Mouse (Mus musculus): ENCODE measurements around the gene Dis3l2. TPM values are rescaled to one million over a fixed set of nuclear protein-coding genes. Genes with fewer than 3 reads are reported as not detected.
A peak's percentile ranks its signal among the peaks of the same experiment; 100 is the strongest.

The Dis3l2 gene
- polyA plus RNA-seq, 1 experiment from 2014 or later, result 27.5 TPM

- Histone ChIP-seq H3K9ac (no peak overlapping the region), H3K36me3 (no peaks in the 10 kb centered on the region), H3K27me3 (no peaks in the 10 kb centered on the region), H3K9me3 (no peaks in the 10 kb centered on the region), H3K4me3 (no peak overlapping the region), H3K4me2 (no peak overlapping the region), H3K27ac (no peak overlapping the region), H3K4me1 (no peaks in the 10 kb centered on the region)
- no peak for ATAC-seq (ENCODE audit: borderline replicate concordance, extremely low read depth, low FRiP score, low TSS enrichment)
- WGBS, result 75% methylated on average over 2 of the region's 2 CpGs
These were observed 147.1 kb downstream of the Dis3l2 start for GRCm38 (mm10) chr1:86850754-86851153.

DNA sequence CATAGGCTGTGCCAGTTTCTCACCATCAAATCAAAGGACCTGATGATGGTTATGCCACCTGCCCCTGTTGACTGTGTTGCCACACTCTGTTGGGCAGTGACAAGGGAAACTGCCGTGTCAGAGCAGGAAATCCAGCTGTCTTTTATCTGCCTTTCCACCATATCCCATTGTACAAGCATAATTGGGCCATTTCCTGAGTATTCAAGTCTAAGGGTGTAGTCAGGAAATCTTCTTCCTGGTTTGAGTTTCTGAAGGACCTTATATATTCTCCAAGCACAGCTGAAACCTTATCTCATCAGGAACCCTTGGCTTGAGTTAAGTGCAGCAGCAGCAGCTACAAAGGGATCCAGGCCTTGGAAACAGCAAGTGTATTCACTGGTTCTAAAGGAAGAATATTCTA, 155.3 kb downstream of the Dis3l2 start:
- ATAC-seq (ENCODE audit: borderline replicate concordance, extremely low read depth, low FRiP score, low TSS enrichment), result no peak; the same call in 1 of the 2 replicates
- Histone ChIP-seq H3K27me3 (no peaks in the 10 kb centered on the region), H3K9me3 (no peaks in the 10 kb centered on the region), H3K4me3 (no peak overlapping the region), H3K4me1 (peaks cover 4% of the 10 kb centered on the region; the same call in 1 of the 2 replicates), H3K4me2 (no peak overlapping the region), H3K36me3 (peaks cover 6% of the 10 kb centered on the region; the same call in 1 of the 2 replicates), H3K27ac (no peak overlapping the region), H3K9ac (no peak overlapping the region)
- WGBS, result 48% methylated on average over 1 of the region's 1 CpGs

DNA sequence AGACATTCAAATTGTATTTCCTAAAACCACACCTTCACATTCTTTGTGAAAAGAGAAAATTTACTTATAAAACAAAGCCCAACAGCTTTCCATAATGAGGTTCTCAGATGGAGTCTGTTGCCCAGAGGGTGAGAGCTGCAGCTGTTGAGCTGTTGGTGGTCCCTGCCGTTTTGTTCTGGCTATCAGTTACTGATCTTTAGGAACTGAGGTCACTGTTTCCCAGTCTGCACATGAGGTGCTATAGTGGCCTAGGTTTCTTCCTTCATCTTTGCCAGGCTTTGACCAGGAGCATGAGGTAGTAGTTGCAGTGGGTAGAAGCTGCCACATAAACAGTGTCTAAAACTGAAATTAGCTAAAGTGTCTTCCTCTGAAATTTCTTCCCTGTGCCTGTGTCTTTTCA, 155.8 kb downstream of the Dis3l2 start:
- no peak overlapping the region for H3K4me3 ChIP-seq
- peaks cover 6% of the 10 kb centered on the region; the same call in 1 of the 2 replicates for H3K36me3 ChIP-seq
- H3K27ac ChIP-seq, result peak overlapping the region; percentile 49; the same call in 1 of the 2 replicates
- H3K4me1 ChIP-seq, result peaks cover 4% of the 10 kb centered on the region; the same call in 1 of the 2 replicates
- WGBS, result 36% methylated on average over 1 of the region's 1 CpGs
- H3K9me3 ChIP-seq, result no peaks in the 10 kb centered on the region
- H3K27me3 ChIP-seq, result no peaks in the 10 kb centered on the region
- no peak overlapping the region for H3K9ac ChIP-seq
- no peak overlapping the region for H3K4me2 ChIP-seq
- no peak for ATAC-seq (ENCODE audit: borderline replicate concordance, extremely low read depth, low FRiP score, low TSS enrichment)

- no peak overlapping the region for H3K4me2 ChIP-seq
- no peaks in the 10 kb centered on the region for H3K27me3 ChIP-seq
- H3K27ac ChIP-seq, result no peak overlapping the region
- no peaks in the 10 kb centered on the region for H3K9me3 ChIP-seq
- H3K9ac ChIP-seq, result no peak overlapping the region
- 34% methylated on average over 2 of the region's 2 CpGs for WGBS
- H3K36me3 ChIP-seq, result no peaks in the 10 kb centered on the region
- H3K4me1 ChIP-seq, result no peaks in the 10 kb centered on the region
- H3K4me3 ChIP-seq, result no peak overlapping the region
- ATAC-seq (ENCODE audit: borderline replicate concordance, extremely low read depth, low FRiP score, low TSS enrichment), result no peak
These were observed 170.1 kb downstream of the Dis3l2 start for GRCm38 (mm10) chr1:86873745-86874144.

DNA sequence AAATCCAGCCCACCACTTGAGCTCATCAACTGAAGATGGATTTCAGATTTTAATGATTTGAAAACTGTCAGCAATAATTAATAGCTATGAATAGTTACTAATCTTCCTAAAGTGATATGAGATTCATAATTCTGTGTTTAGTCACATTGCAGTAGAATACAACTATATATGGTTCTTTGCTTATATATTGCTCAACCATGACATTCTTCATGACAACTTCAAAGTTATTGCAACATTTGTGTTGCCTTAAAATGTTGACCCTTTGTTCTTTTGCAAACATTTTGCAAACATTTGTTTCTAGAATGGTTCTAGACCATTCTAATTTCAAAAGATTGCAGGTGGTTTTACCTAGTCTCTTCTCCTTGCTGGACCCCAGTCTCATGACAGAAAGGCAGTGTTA, 175.1 kb downstream of the Dis3l2 start:
- Histone ChIP-seq H3K9ac (no peak overlapping the region), H3K27ac (no peak overlapping the region), H3K4me1 (no peaks in the 10 kb centered on the region), H3K36me3 (no peaks in the 10 kb centered on the region), H3K27me3 (no peaks in the 10 kb centered on the region), H3K4me3 (no peak overlapping the region), H3K9me3 (no peaks in the 10 kb centered on the region), H3K4me2 (no peak overlapping the region)
- ATAC-seq (ENCODE audit: borderline replicate concordance, extremely low read depth, low FRiP score, low TSS enrichment), result no peak

DNA sequence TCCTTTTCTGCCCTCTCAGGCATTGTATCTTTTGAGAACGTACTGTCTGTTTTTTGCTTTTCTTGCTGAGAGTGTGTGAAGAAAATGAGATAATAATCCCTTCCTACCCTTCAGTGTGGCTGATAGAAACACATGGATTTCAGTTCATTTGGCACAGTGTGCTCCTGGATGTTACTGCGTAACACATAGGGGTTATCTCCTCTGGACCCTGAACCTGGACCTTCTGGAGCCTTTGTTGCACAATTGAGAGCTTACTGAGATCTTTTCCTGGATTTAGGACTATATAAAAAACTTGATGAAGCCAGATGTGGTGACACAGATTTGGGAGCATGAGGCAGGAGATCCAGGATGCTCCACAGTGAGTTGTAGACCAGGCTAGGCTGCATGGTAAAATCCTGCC, 175.9 kb downstream of the Dis3l2 start:
- H3K4me3 ChIP-seq, result no peak overlapping the region
- H3K9ac ChIP-seq, result no peak overlapping the region
- no peaks in the 10 kb centered on the region for H3K27me3 ChIP-seq
- H3K36me3 ChIP-seq, result no peaks in the 10 kb centered on the region
- H3K4me1 ChIP-seq, result no peaks in the 10 kb centered on the region
- H3K27ac ChIP-seq, result no peak overlapping the region
- no peak overlapping the region for H3K4me2 ChIP-seq
- ATAC-seq (ENCODE audit: borderline replicate concordance, extremely low read depth, low FRiP score, low TSS enrichment), result no peak
- 77% methylated on average over 2 of the region's 2 CpGs for WGBS
- H3K9me3 ChIP-seq, result no peaks in the 10 kb centered on the region

GRCm38 (mm10) chr1:86887060-86887459, 183.5 kb downstream of the Dis3l2 start:
- no peak for ATAC-seq (ENCODE audit: borderline replicate concordance, extremely low read depth, low FRiP score, low TSS enrichment)
- no peak overlapping the region for H3K9ac ChIP-seq
- WGBS, result 97% methylated on average over 1 of the region's 1 CpGs
- no peak overlapping the region for H3K4me2 ChIP-seq
- H3K36me3 ChIP-seq, result no peaks in the 10 kb centered on the region
- H3K27ac ChIP-seq, result no peak overlapping the region
- H3K9me3 ChIP-seq, result no peaks in the 10 kb centered on the region
- H3K4me1 ChIP-seq, result no peaks in the 10 kb centered on the region
- H3K27me3 ChIP-seq, result no peaks in the 10 kb centered on the region
- no peak overlapping the region for H3K4me3 ChIP-seq

DNA sequence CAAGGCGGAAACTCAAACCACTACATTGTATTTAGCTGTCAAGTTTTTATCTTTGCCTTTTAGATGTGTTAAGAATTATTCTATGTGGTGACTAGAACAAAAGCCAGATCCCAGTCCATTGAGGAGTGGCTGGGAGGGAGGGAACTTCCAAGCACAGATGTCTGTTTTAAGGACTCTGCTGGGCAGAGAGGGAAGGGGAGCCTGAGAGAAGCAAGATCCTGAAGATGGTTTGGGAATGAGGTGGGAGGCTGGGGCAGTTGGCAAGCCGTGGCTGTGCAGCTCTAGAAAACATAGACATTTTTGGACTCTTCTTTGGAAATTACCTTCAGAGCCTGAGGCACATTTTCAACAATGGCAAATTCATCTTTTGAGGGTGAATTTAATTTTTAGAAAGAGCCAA, 208.9 kb downstream of the Dis3l2 start:
- H3K27ac ChIP-seq, result no peak overlapping the region
- 79% methylated on average over 2 of the region's 2 CpGs for WGBS
- H3K4me3 ChIP-seq, result no peak overlapping the region
- no peak overlapping the region for H3K4me2 ChIP-seq
- ATAC-seq (ENCODE audit: borderline replicate concordance, extremely low read depth, low FRiP score, low TSS enrichment), result no peak
- no peaks in the 10 kb centered on the region for H3K27me3 ChIP-seq
- no peak overlapping the region for H3K9ac ChIP-seq
- no peaks in the 10 kb centered on the region for H3K36me3 ChIP-seq
- H3K9me3 ChIP-seq, result no peaks in the 10 kb centered on the region
- H3K4me1 ChIP-seq, result peaks cover 6% of the 10 kb centered on the region; the same call in 1 of the 2 replicates

GRCm38 (mm10) chr1:86913896-86914295, 210.3 kb downstream of the Dis3l2 start:
- no peaks in the 10 kb centered on the region for H3K36me3 ChIP-seq
- ATAC-seq (ENCODE audit: borderline replicate concordance, extremely low read depth, low FRiP score, low TSS enrichment), result no peak
- WGBS, result 70% methylated on average over 3 of the region's 3 CpGs
- no peak overlapping the region for H3K4me2 ChIP-seq
- no peak overlapping the region for H3K9ac ChIP-seq
- H3K4me3 ChIP-seq, result no peak overlapping the region
- H3K27me3 ChIP-seq, result no peaks in the 10 kb centered on the region
- peaks cover 6% of the 10 kb centered on the region; the same call in 1 of the 2 replicates for H3K4me1 ChIP-seq
- H3K27ac ChIP-seq, result no peak overlapping the region
- H3K9me3 ChIP-seq, result no peaks in the 10 kb centered on the region

DNA sequence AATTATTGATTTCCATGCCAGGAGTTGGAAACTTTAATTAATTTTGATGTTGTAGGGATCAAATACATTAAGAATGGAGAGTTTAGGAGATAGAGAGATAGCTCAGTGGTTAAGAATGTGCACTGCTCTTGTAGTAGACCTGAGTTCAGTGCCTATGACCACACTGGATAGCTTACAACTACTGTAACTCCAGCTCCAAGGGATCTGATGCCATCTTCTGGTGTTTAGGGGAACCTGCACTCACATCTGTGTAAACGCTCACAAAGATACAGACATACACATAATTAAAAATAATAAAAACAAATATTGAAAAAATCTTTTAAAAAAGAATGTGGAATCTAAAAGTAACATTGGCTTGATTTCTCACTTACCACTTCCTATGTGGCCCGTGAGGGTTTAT, 211.1 kb downstream of the Dis3l2 start:
- Histone ChIP-seq H3K36me3 (no peaks in the 10 kb centered on the region), H3K4me1 (peaks cover 6% of the 10 kb centered on the region; the same call in 1 of the 2 replicates), H3K9ac (no peak overlapping the region), H3K9me3 (no peaks in the 10 kb centered on the region), H3K27ac (no peak overlapping the region), H3K4me3 (no peak overlapping the region), H3K27me3 (no peaks in the 10 kb centered on the region), H3K4me2 (no peak overlapping the region)
- no peak for ATAC-seq (ENCODE audit: borderline replicate concordance, extremely low read depth, low FRiP score, low TSS enrichment)
- 86% methylated on average over 2 of the region's 2 CpGs for WGBS

DNA sequence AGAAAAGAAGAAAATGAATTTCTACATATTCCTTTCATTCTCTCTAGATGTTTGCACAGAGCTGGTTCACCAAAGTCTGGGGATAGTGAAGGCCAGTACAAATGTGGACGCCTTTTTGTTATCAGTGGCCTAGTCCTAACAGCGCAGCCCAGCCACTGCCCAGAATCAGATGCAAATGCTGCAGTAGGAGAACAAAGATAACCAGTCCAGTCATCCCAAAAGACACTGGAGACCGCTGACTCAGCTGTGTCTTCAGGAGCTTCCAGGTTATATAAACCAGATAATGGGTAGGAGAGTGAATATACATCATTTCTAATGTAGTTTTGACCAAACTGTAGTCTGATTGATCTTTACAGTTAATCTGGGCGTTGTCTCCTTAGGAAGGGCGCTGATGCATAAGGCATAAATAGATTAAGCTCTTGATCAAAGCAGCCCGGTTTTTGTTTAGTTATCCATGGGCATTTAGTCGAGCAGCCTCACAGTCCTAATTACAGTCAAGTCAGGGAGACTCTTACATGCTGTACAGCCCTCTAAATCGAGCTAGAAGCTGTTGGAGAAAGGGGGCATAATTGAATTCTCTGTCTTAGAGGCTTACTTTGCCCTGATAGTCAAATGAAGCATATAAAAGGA, 212.9 kb downstream of the Dis3l2 start:
- no peaks in the 10 kb centered on the region for H3K36me3 ChIP-seq
- H3K4me1 ChIP-seq, result peaks cover 6% of the 10 kb centered on the region; the same call in 1 of the 2 replicates
- H3K4me2 ChIP-seq, result no peak overlapping the region
- H3K27ac ChIP-seq, result no peak overlapping the region
- H3K9ac ChIP-seq, result no peak overlapping the region
- no peak for ATAC-seq (ENCODE audit: borderline replicate concordance, extremely low read depth, low FRiP score, low TSS enrichment)
- WGBS, result 62% methylated on average over 8 of the region's 8 CpGs
- no peaks in the 10 kb centered on the region for H3K9me3 ChIP-seq
- no peak overlapping the region for H3K4me3 ChIP-seq
- H3K27me3 ChIP-seq, result no peaks in the 10 kb centered on the region

- H3K27ac ChIP-seq, result no peak overlapping the region
- no peaks in the 10 kb centered on the region for H3K9me3 ChIP-seq
- no peak for ATAC-seq (ENCODE audit: borderline replicate concordance, extremely low read depth, low FRiP score, low TSS enrichment)
- no peak overlapping the region for H3K4me2 ChIP-seq
- H3K36me3 ChIP-seq, result no peaks in the 10 kb centered on the region
- H3K27me3 ChIP-seq, result no peaks in the 10 kb centered on the region
- peaks cover 3% of the 10 kb centered on the region; the same call in 1 of the 2 replicates for H3K4me1 ChIP-seq
- no peak overlapping the region for H3K4me3 ChIP-seq
- no peak overlapping the region for H3K9ac ChIP-seq
- WGBS, result 61% methylated on average over 5 of the region's 5 CpGs
These were observed 222.2 kb downstream of the Dis3l2 start for GRCm38 (mm10) chr1:86925776-86926175.

Measured in lung, embryonic 15.5 days (tissue).